Mouse (Mus musculus) brain, embryonic 14.5 days (tissue): ENCODE results near the gene Tmem107.

Experiments used
- CTCF ChIP-seq: fragments of 200-500 bp; IDR thresholded peaks from 2 replicates; pipeline ENCODE4 v1.5.1; 2012; ENCODE audit warnings: inconsistent platforms, mild to moderate bottlenecking, moderate library complexity, borderline replicate concordance; ENCODE audit not compliant: insufficient read depth, insufficient read length; ENCODE audit errors: extremely low read depth
- POLR2A ChIP-seq: fragments of 200-500 bp; IDR thresholded peaks from 2 replicates; pipeline ENCODE4 v1.6.1; 2012; ENCODE audit warnings: mild to moderate bottlenecking, inconsistent platforms, borderline replicate concordance; ENCODE audit not compliant: poor library complexity, insufficient read depth, insufficient read length, severe bottlenecking; ENCODE audit errors: extremely low read depth

DNA sequence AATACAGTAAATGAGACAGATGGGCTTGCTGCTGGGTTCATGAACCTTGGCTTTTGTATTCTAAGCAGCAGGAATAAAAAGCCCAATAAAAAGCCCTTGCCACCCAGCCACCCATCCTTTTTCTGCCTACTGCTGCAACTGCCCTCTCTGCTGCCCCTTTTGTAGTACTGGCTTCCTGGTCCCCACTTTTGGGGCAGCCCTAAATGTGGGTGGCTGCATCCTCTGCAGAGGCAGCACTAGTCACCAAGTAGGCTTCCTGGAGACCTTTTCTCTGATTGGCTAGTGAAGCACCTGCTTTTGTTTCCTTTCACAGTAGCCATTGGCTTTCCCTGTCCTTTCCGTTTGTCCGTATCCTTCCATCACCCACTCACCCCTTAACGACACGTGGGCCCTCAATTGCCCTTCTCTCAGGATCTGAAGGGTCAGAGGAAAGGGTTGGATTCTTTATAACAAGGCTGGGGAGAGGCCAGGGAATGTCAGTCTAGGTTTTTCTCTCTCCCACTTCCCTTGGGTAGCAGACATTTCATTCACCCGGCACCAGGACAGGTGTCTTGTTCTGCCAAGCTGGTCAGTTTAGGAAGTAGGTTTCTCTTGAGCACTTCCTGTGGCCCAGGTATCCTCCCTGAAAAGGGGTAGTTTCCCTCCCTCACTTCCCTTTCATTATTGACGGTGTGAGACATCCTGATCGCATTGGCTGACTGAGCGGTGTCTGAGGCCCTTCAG, 27.6 kb downstream of the Tmem107 start:
- TF ChIP-seq CTCF (no peak), POLR2A (no peak)
